ENCODE assay signal across 10 mouse cellular contexts in the genomic region with DNA sequence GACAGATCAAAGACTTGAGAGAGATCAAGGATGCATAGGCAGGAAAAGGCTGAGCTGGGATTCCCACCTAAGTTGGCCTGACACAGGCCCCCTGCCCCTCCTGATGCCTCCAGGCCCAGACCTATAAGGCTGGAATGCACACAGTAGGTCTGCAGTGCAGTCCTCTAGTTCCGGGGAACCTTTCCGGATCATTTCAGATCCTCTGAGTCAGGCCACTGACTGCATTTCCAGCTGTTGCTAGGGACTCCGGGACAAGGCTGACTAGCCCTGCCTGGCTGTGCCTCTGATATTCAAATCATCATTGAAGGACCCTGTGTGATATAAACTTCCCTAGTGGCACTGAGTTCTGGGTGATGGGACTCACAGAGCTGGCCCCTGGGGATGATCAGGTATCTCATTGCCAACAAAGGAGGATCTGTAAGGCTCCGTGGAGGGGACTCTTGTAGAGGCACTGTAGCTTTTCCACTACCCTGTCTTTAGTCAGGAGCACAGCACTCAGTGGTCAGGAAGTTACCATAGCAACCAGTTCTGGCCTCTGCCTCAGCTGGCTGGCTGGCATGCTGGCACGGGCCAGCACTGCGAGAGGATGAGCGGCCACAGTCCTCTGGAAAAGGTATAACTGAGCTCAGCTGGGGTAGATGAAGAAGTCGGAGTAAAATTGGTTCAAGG.
DNase-seq lines count a peak whose midpoint lies in the region; ATAC-seq and TF ChIP-seq lines count a peak whose summit lies in the region.
"Had no signal": no experiment of that assay in that cellular context is flagged by ENCODE, and none has a peak within 500 bp of the region (broad histone marks: within the 10 kb centered on the region; RNA-seq: fewer than 3 reads in every experiment).

No protein-coding gene starts in this region.

- no peak overlapping the region for H3K27ac ChIP-seq in kidney, postnatal 0 days
- H3K27ac ChIP-seq: liver, embryonic 15.5 days had no signal

- H3K9me3 ChIP-seq in kidney, postnatal 0 days (replicated peaks; ENCODE audit: low read length) = no peaks in the 10 kb centered on the region
- H3K9me3 ChIP-seq: liver, embryonic 15.5 days had no signal

- H3K27me3 ChIP-seq in kidney, postnatal 0 days (ENCODE audit: insufficient read depth, low read length) = no peaks in the 10 kb centered on the region
- H3K27me3 ChIP-seq: liver, embryonic 15.5 days had no signal

- H3K4me1 ChIP-seq in kidney, postnatal 0 days (replicated peaks; ENCODE audit: insufficient read depth, low read length) = no peaks in the 10 kb centered on the region; the same call in 1 of the 2 replicates
- H3K4me1 ChIP-seq: liver, embryonic 15.5 days had no signal

- TF ChIP-seq CTCF in kidney, postnatal 0 days (IDR thresholded peaks at IDR 0.05; ENCODE audit: low read depth) = no peak

- ATAC-seq in kidney, postnatal 0 days (replicated peaks; ENCODE audit: low FRiP score, low read depth) = peak; percentile 49; the same call in 1 of the 2 replicates

- H3K36me3 ChIP-seq in kidney, postnatal 0 days (ENCODE audit: insufficient read depth, low read length) = peaks cover 30% of the 10 kb centered on the region
- H3K36me3 ChIP-seq: liver, embryonic 15.5 days had no signal

- peak; percentile 53 for DNase-seq in embryo, embryonic 10 days (ENCODE audit: low spot score)
- no peak for DNase-seq in embryo, embryonic 9.5 days (ENCODE audit: extremely low spot score)
- DNase-seq in 3134 (ENCODE audit: extremely low read depth, insufficient read length, low spot score) = peak; percentile 42
- peak; percentile 73 to 77 for DNase-seq in cerebellum, postnatal 14 days
- DNase-seq in kidney, postnatal 0 days (ENCODE audit: low spot score) = peak; percentile 66
- no peak for DNase-seq in frontal cortex, postnatal 25 days (ENCODE audit: low spot score in 2 of 2)
- no peak for DNase-seq in thymus, postnatal 14 days
- no peak for DNase-seq in layer of hippocampus, postnatal 25 days (ENCODE audit: extremely low spot score in 1 of 2, low spot score in 1 of 2)

- H3K4me2 ChIP-seq in kidney, postnatal 0 days (ENCODE audit: low read length) = no peak overlapping the region
- H3K4me2 ChIP-seq: liver, embryonic 15.5 days had no signal

- WGBS in kidney, postnatal 0 days = 41% methylated on average over 8 of the region's 8 CpGs

- H3K9ac ChIP-seq in kidney, postnatal 0 days (ENCODE audit: low read depth, low read length) = no peak overlapping the region
- H3K9ac ChIP-seq: liver, embryonic 15.5 days had no signal

- H3K4me3 ChIP-seq in kidney, postnatal 0 days (replicated peaks; ENCODE audit: low read depth, low read length) = no peak overlapping the region
- H3K4me3 ChIP-seq: erythroblast, embryonic 14.5 days; liver, embryonic 15.5 days had no signal

Comparison
In these comparisons a context has a peak if more than half of its experiments do, and no peak if none do; other contexts are left out.
1. DNase-seq: peak in embryo, embryonic 10 days (single experiment), 3134 (single experiment), cerebellum, postnatal 14 days (2 of 2) and kidney, postnatal 0 days (single experiment); none in embryo, embryonic 9.5 days (single experiment), frontal cortex, postnatal 25 days (0 of 2), thymus, postnatal 14 days (single experiment) and layer of hippocampus, postnatal 25 days (0 of 2).